Mouse (Mus musculus) left cerebral cortex, postnatal 25 days (tissue): ENCODE data around the gene Nudt6. TPM values are rescaled to one million over a fixed set of nuclear protein-coding genes. Genes with fewer than 3 reads are reported as not detected.

Experiments used
- DNase-seq, 2 experiments: peaks; one replicate each; pipeline ENCODE4 v3.0.0; 2022; ENCODE audit warnings: low spot score in 2 of 2, mixed read lengths in 1 of 2
- intact Hi-C: fragments of 180-260 bp; cut with DNase I; formaldehyde crosslinking; loops from one replicate; pipeline ENCODE4 v1.15.1; 2025
- total RNA-seq, 2 experiments: library from RNA; stranded (reverse); gene quantifications; 2 replicates each; pipeline ENCODE4 v1.2.3; 2021

The Nudt6 gene
- total RNA-seq: 1 to 10 TPM; 5.0 to 7.0 TPM

GRCm38 (mm10) chr3:37420072-37420471 is at the start of gene Nudt6:
TSS of gene Nudt6 (minus strand) at chr3:37420211.
- intact Hi-C loops: no loop called here
- DNase-seq: peak; percentile 92 to 94

- no peak for DNase-seq
- intact Hi-C loops: no loop called here
Measured at GRCm38 (mm10) chr3:37469353-37469752, 49.3 kb upstream of the Nudt6 start.

GRCm38 (mm10) chr3:37468170-37468569 is 48.2 kb upstream of the Nudt6 start:
- DNase-seq: peak; percentile 6 to 23

GRCm38 (mm10) chr3:37455992-37456391 is 36.0 kb upstream of the Nudt6 start:
- intact Hi-C loops: no loop called here
- DNase-seq: no peak

More at GRCm38 (mm10) chr3:37468170-37468569, 48.2 kb upstream of the Nudt6 start:
- intact Hi-C loops: no loop called here

GRCm38 (mm10) chr3:37443409-37443808 is 23.4 kb upstream of the Nudt6 start:
- no peak for DNase-seq
- intact Hi-C loops: no loop called here

GRCm38 (mm10) chr3:37439770-37440169 is 19.8 kb upstream of the Nudt6 start:
- no peak for DNase-seq
- intact Hi-C loops: no loop called here

GRCm38 (mm10) chr3:37430359-37430758 is 10.3 kb upstream of the Nudt6 start:
- DNase-seq: no peak
- intact Hi-C loops: no loop called here

- intact Hi-C loops: no loop called here
Measured at GRCm38 (mm10) chr3:37426069-37426468, 6.1 kb upstream of the Nudt6 start.

GRCm38 (mm10) chr3:37421179-37421578 is 1.2 kb upstream of the Nudt6 start:
- intact Hi-C loops: no loop called here
- DNase-seq: no peak

More at GRCm38 (mm10) chr3:37426069-37426468, 6.1 kb upstream of the Nudt6 start:
- no peak for DNase-seq

- intact Hi-C loops: no loop called here
- peak in 1 of 2 experiments; percentile 36 for DNase-seq
Measured at GRCm38 (mm10) chr3:37420641-37421040, 630 bp upstream of the Nudt6 start.

- peak; percentile 93 to 99 for DNase-seq
- intact Hi-C loops: loop anchor here (2.0 to 10.0 kb wide), 2 partner anchors 107 to 785 kb away; partner anchors contain the start of genes Bbs12 and Cetn4
Measured at GRCm38 (mm10) chr3:37419458-37419991, 486 bp downstream of the Nudt6 start, which contains the start of gene Spata5. TSS of gene Spata5 (plus strand) at chr3:37419896.

- intact Hi-C loops: loop anchor here (2.0 to 10.0 kb wide), 2 partner anchors 106 to 784 kb away; partner anchors contain the start of genes Bbs12 and Cetn4
- DNase-seq: peak; percentile 65 to 81
Measured at GRCm38 (mm10) chr3:37418961-37419457, 1.0 kb downstream of the Nudt6 start.

GRCm38 (mm10) chr3:37418341-37418740 is 1.7 kb downstream of the Nudt6 start:
- no peak for DNase-seq

GRCm38 (mm10) chr3:37414413-37414960 is 5.5 kb downstream of the Nudt6 start:
- intact Hi-C loops: loop anchor here (1.0 to 10.0 kb wide), 3 partner anchors 72 to 780 kb away; no protein-coding TSS in a partner anchor
- peak; percentile 83 to 90 for DNase-seq

More at GRCm38 (mm10) chr3:37418341-37418740, 1.7 kb downstream of the Nudt6 start:
- intact Hi-C loops: loop anchor here (2.0 to 10.0 kb wide), 2 partner anchors 106 to 784 kb away; partner anchors contain the start of genes Bbs12 and Cetn4

- DNase-seq: no peak
- intact Hi-C loops: loop anchor here (5.0 to 10.0 kb wide), 2 partner anchors 71 to 779 kb away; no protein-coding TSS in a partner anchor
Measured at GRCm38 (mm10) chr3:37413446-37413845, 6.6 kb downstream of the Nudt6 start.

GRCm38 (mm10) chr3:37407598-37407997 is 12.4 kb downstream of the Nudt6 start:
- DNase-seq: no peak
- intact Hi-C loops: no loop called here

GRCm38 (mm10) chr3:37401729-37402610 is 18.0 kb downstream of the Nudt6 start:
- DNase-seq: no peak
- intact Hi-C loops: no loop called here

GRCm38 (mm10) chr3:37398661-37399395 is 21.2 kb downstream of the Nudt6 start:
- intact Hi-C loops: no loop called here
- no peak for DNase-seq

- DNase-seq: no peak
- intact Hi-C loops: no loop called here
Measured at GRCm38 (mm10) chr3:37397646-37398045, 22.4 kb downstream of the Nudt6 start.
